Mouse (Mus musculus) liver, embryonic 12.5 days (tissue): ENCODE measurements around the gene Vti1b. TPM values are rescaled to one million over a fixed set of nuclear protein-coding genes. Genes with fewer than 3 reads are reported as not detected.
A peak's percentile ranks its signal among the peaks of the same experiment; 100 is the strongest.

Experiments used
- ATAC-seq: fragments of 200-750 bp; cut with Nextera tagmentation; 2 replicates; pipeline ENCODE4 v1.8.0; 2017; ENCODE audit warnings: moderate number of reproducible peaks, mild to moderate bottlenecking, moderate library complexity
- H3K27ac ChIP-seq: fragments of 300-500 bp; sonication (generic); 2 replicates; pipeline ENCODE4 v1.5.1; 2016; ENCODE audit warnings: mild to moderate bottlenecking
- H3K27me3 ChIP-seq: fragments of 300-500 bp; sonication (generic); replicated peaks from 2 replicates; pipeline ENCODE4 v1.6.1; 2016; ENCODE audit warnings: mild to moderate bottlenecking, moderate library complexity
- H3K36me3 ChIP-seq: fragments of 300-500 bp; sonication (generic); 2 replicates; pipeline ENCODE4 v1.6.1; 2016; ENCODE audit warnings: mild to moderate bottlenecking, moderate library complexity
- H3K4me1 ChIP-seq: fragments of 300-500 bp; sonication (generic); 2 replicates; pipeline ENCODE4 v1.6.1; 2016
- H3K4me2 ChIP-seq: fragments of 300-500 bp; sonication (generic); 2 replicates; pipeline ENCODE4 v1.6.1; 2016; ENCODE audit warnings: mild to moderate bottlenecking, moderate library complexity
- H3K4me3 ChIP-seq: fragments of 300-500 bp; sonication (generic); 2 replicates; pipeline ENCODE4 v1.5.1; 2016; ENCODE audit warnings: mild to moderate bottlenecking, moderate library complexity
- H3K9ac ChIP-seq: fragments of 300-500 bp; sonication (generic); 2 replicates; pipeline ENCODE4 v1.6.1; 2016; ENCODE audit warnings: mild to moderate bottlenecking, moderate library complexity
- H3K9me3 ChIP-seq: fragments of 300-500 bp; sonication (generic); replicated peaks from 2 replicates; pipeline ENCODE4 v1.6.1; 2016; ENCODE audit warnings: mild to moderate bottlenecking, moderate library complexity
- WGBS: fragments of 180-500 bp; shearing (Covaris S2); methylation state at CpG from one replicate; pipeline ENCODE4 v1.1.7; 2016; ENCODE audit not compliant: insufficient replicate concordance; 5-methylcytosine and 5-hydroxymethylcytosine counted together
- polyA plus RNA-seq: library from polyadenylated mRNA; unstranded; fragments of >200 nt; fragmentation: Nextera tagmentation; extraction: Ambion mirVana; gene quantifications from 2 replicates; pipeline ENCODE4 v1.2.1, GENCODE M21; 2016

Vti1b gene
- polyA plus RNA-seq, 1 experiment from 2014 or later: 52.3 TPM

DNA sequence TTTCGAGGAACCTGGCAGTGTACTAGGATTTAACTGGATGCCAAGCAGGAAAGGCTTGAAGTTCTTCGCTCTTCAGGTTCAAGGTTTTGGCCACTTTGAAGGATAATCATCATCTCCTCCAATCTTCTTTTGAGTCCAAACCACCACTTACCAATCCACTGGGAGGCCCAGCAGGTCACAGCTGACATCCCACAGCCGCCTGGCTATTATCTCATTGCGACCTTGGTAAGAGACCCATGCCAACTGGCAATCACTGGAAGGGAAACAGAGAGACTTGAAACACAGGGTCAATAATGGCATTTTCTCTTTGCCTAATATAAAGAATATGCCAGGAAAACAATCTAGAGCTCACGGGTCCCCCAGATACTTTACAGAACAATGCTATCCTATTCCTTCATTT is 3.5 kb upstream of the Vti1b start:
- Histone ChIP-seq H3K36me3 (peaks cover 54% of the 10 kb centered on the region), H3K4me1 (peaks cover 21% of the 10 kb centered on the region), H3K9ac (no peak overlapping the region), H3K4me3 (no peak overlapping the region), H3K4me2 (no peak overlapping the region), H3K27me3 (no peaks in the 10 kb centered on the region), H3K9me3 (no peaks in the 10 kb centered on the region), H3K27ac (no peak overlapping the region)
- WGBS: 83% methylated on average over 5 of the region's 5 CpGs
- ATAC-seq: no peak

DNA sequence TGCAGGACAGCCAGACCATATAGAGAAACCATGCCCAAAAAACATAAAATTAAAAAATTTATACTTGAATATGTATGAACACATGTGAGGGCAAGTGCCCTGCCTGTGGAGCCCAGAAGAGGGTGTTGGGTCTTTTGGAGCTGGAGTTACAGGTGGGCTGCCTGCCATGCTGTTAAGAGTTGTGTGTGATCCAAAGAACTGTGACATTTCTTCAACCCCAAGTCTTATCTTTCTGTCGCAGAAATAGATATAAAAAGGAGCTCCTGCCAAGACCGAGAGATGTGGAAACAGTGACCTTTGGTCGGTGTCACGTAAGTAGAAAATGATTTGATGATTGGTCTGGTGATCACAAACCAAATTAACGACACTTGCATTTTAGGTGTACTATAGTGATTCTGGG is 1.3 kb upstream of the Vti1b start:
- Histone ChIP-seq H3K4me2 (peak overlapping the region; percentile 44), H3K9me3 (no peaks in the 10 kb centered on the region), H3K27me3 (no peaks in the 10 kb centered on the region), H3K27ac (peak overlapping the region; percentile 72), H3K4me1 (peaks cover 26% of the 10 kb centered on the region), H3K4me3 (no peak overlapping the region), H3K9ac (peak overlapping the region; percentile 10; the same call in 1 of the 2 replicates), H3K36me3 (peaks cover 47% of the 10 kb centered on the region)
- 27% methylated on average over 5 of the region's 5 CpGs for WGBS
- no peak for ATAC-seq

DNA sequence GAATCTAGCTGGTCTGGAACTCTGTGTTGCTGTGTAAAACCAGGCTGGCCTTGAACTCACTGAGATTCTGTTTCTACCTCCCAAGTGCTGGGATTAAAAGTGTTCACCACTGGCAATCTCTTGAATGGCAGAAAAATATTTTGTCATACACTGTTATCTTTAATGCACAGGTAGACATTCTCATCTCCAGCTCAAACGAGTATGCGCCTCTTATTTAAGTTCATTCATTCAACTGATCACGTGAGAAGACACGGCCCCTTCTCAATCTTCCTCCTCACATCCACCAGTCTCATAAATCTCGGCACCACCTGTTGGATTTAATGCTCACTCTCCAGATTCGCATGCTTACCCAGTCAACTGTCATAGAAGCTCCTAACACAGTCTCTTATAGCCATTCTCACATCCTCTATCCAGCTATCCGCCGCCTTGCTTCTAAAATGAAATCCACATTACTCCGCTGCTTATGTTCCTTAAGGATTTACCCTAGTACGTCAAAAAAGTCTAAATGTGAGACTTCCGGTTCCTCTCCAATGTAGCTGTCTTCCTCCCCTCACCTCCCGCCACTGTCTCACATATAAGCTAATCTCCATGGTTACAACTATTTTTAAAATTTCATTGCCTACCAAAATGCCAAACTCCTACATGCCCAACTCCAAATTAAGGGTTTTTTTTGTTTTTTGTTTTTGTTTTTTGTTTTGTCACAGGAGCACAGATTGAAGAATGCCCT is 1.0 kb downstream of the Vti1b start:
- 34% methylated on average over 12 of the region's 12 CpGs for WGBS
- no peak for ATAC-seq
- no peaks in the 10 kb centered on the region for H3K27me3 ChIP-seq
- peak overlapping the region; percentile 81 for H3K4me2 ChIP-seq
- H3K36me3 ChIP-seq: peaks cover 30% of the 10 kb centered on the region
- peaks cover 26% of the 10 kb centered on the region for H3K4me1 ChIP-seq
- peak overlapping the region; percentile 89; the same call in 1 of the 2 replicates for H3K27ac ChIP-seq
- H3K4me3 ChIP-seq: peak overlapping the region; percentile 94
- no peaks in the 10 kb centered on the region for H3K9me3 ChIP-seq
- peak overlapping the region; percentile 89 for H3K9ac ChIP-seq

DNA sequence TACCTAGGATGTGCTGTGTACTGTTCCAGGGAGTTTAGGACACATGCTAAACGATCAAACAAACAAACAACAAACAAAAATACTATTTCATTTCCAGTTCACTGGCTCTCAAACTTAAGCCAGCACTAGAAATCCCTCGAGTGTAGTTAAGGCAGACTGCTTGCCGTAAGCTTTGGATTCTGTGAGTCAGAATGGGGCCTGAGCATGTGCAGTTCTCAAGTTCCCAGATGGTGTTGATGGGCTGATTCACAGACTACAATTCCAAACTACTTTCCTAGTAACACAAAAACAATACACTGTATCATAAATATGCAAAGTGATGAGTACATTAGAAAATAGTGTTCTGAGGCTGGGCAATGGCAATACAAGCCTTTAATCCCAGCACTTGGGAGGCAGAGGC is 2.0 kb downstream of the Vti1b start:
- H3K27ac ChIP-seq: no peak overlapping the region
- H3K9ac ChIP-seq: no peak overlapping the region
- 77% methylated on average over 3 of the region's 3 CpGs for WGBS
- H3K27me3 ChIP-seq: no peaks in the 10 kb centered on the region
- H3K4me2 ChIP-seq: 0 out of 2 replicates have a peak overlapping the region, but pooled peaks have one; percentile 6
- H3K4me1 ChIP-seq: peaks cover 26% of the 10 kb centered on the region
- H3K9me3 ChIP-seq: no peaks in the 10 kb centered on the region
- H3K36me3 ChIP-seq: peaks cover 27% of the 10 kb centered on the region
- no peak for ATAC-seq
- H3K4me3 ChIP-seq: no peak overlapping the region

DNA sequence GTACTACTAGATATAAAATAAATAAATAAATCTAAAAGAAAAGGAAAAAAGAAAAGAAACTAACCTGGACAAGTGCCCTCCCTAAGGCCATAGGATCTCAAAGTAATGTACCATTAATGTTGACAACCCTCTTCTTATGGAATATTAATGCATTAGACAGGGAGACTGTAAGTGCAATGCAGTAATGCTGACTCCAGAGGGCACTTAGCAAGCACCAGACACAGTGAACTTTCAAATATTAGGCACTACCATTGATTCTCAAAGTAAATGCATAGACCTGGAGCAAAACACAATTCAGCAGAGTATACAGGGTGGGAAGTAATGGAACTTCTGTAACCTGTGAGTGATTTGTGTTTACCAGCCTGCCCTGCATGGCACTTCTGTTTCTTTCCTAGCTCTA is 3.3 kb downstream of the Vti1b start:
- no peak overlapping the region for H3K4me3 ChIP-seq
- no peak for ATAC-seq

DNA sequence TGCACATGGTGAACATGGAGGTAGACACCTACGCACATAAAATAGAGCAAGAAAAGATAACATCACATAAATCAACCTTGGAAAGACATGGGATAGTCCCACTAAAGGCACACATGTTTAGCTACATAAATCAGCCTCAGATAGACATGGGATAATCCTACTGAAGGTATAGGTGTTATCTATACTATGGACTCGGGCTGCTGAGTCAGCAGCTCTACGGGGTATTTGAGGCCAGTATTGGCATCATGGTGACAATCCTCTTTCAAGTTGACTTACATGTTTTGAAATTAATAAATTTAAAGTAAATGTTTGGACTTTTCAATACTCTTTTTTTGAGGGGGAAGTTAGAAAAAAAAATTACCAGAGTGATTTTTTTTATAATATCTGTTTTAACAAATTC is 9.6 kb downstream of the Vti1b start:
- Histone ChIP-seq H3K4me2 (no peak overlapping the region), H3K9me3 (no peaks in the 10 kb centered on the region), H3K4me3 (no peak overlapping the region), H3K9ac (no peak overlapping the region), H3K27ac (no peak overlapping the region), H3K4me1 (no peaks in the 10 kb centered on the region), H3K36me3 (peaks cover 83% of the 10 kb centered on the region), H3K27me3 (no peaks in the 10 kb centered on the region)
- WGBS: 81% methylated on average over 3 of the region's 3 CpGs
- no peak for ATAC-seq

More for the DNA sequence above, 3.3 kb downstream of the Vti1b start:
- Histone ChIP-seq H3K4me2 (no peak overlapping the region), H3K36me3 (peaks cover 28% of the 10 kb centered on the region), H3K27ac (no peak overlapping the region), H3K9ac (no peak overlapping the region), H3K4me1 (peaks cover 22% of the 10 kb centered on the region), H3K27me3 (no peaks in the 10 kb centered on the region), H3K9me3 (no peaks in the 10 kb centered on the region)

DNA sequence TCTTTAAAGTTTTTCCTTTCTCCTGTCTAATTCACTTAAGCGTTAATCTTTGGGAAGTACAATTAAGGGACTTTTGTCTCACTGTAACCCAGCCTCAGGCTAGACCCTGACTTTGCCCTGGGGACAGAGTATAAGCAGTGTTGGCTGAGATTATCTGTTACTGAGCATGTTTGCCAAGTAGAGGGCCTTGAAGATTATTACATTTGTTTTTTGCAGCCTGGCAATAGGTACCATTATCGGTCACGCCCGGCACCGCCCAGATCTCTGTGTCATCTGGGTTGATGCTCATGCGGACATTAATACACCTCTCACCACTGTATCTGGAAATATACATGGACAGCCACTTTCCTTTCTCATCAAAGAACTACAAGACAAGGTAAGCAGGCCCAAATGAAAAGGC is 22.8 kb downstream of the Vti1b start:
- Histone ChIP-seq H3K27me3 (no peaks in the 10 kb centered on the region), H3K4me3 (no peak overlapping the region), H3K4me1 (no peaks in the 10 kb centered on the region), H3K36me3 (peaks cover 10% of the 10 kb centered on the region), H3K27ac (no peak overlapping the region), H3K9me3 (no peaks in the 10 kb centered on the region), H3K4me2 (no peak overlapping the region), H3K9ac (no peak overlapping the region)
- no peak for ATAC-seq
- WGBS: 82% methylated on average over 6 of the region's 6 CpGs

DNA sequence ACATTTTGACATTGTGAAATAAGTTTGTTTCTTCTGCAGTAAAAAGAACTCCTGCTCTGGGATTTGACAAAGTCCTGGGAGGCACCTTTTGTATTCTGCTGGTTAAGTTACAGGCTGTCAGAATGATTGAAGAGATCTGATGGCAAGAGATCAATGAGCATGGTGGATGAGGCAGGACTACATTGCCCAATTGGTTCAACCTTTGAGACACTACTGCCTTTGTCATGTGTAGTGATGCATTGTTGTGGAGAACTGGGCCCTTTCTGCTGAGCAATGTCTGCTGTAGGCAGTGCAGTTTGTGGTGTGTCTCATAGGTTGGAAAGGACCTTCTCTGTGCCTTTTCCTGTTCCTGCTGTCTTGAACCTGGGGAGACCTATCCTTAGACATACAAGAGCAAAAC is 31.1 kb downstream of the Vti1b start:
- ATAC-seq: no peak

DNA sequence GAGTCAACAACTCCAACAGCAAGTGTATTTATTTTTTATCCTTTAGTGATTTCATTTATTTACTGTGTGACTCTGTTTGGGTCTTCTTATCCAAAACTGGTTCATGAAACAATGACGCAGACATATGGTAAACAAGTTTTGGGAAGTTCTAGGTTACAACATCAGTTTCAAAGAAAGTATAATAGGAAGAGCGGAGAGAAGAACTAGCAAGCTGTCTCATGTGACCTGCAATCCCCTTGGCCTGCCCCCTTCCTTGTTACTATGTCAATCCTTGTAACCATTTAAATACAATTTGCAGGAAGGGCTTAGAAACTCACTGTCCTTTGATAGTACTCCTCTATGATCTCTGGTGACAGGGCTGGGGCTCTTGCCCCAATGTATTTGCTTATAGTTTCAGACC is 31.7 kb downstream of the Vti1b start:
- no peak overlapping the region for H3K9ac ChIP-seq
- no peaks in the 10 kb centered on the region for H3K9me3 ChIP-seq
- WGBS: 70% methylated on average over 2 of the region's 2 CpGs
- no peaks in the 10 kb centered on the region for H3K36me3 ChIP-seq
- H3K27ac ChIP-seq: no peak overlapping the region
- no peaks in the 10 kb centered on the region; the same call in none of the 2 replicates for H3K27me3 ChIP-seq
- no peak overlapping the region for H3K4me3 ChIP-seq
- no peaks in the 10 kb centered on the region for H3K4me1 ChIP-seq
- no peak overlapping the region for H3K4me2 ChIP-seq
- no peak for ATAC-seq

More for the DNA sequence above, 31.1 kb downstream of the Vti1b start:
- no peaks in the 10 kb centered on the region; the same call in none of the 2 replicates for H3K27me3 ChIP-seq
- H3K27ac ChIP-seq: no peak overlapping the region
- no peaks in the 10 kb centered on the region for H3K36me3 ChIP-seq
- H3K4me2 ChIP-seq: no peak overlapping the region
- no peak overlapping the region for H3K4me3 ChIP-seq
- H3K4me1 ChIP-seq: no peaks in the 10 kb centered on the region
- no peaks in the 10 kb centered on the region for H3K9me3 ChIP-seq
- no peak overlapping the region for H3K9ac ChIP-seq

DNA sequence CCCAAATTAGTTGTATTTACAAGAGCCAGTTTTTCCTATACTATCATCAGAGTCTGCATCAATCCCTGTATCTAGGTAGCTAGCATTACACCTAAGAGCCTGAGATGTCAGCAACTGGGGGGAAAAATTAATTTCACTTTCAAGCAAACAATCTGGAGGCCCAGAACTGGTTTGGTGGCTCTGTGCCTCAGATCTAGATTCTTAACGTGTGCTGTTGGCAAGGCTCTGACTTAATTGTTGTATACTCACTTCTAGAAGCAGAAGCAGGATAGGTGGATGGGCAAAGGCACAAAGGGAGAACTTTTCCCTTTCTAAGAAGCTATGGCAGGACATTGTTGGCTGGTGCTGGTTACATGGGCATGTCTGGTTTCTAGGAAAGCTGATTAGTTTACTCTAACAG is 33.0 kb downstream of the Vti1b start:
- WGBS: 45% methylated on average over 1 of the region's 1 CpGs
- no peaks in the 10 kb centered on the region for H3K36me3 ChIP-seq
- no peak overlapping the region for H3K27ac ChIP-seq

DNA sequence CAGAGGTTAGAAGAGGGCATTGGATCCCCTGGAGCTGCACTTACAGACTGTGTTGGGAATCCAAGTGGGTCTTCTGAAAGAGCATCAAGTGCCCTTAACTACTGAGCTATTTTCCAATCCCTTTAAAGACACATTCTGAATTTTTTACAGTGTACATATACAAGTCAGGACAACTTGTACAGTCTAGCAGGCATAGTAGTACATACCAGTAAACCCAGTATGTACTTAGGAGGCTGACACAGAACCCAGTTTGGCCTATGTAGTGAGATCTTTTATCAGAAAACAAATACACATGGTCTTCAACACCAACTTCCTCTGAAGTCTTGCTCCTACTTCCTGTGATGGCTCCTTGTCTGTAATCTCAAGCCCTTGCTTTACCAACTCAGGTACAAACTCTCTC is 33.5 kb downstream of the Vti1b start:
- Histone ChIP-seq H3K9ac (no peak overlapping the region), H3K4me3 (no peak overlapping the region), H3K27ac (no peak overlapping the region), H3K4me1 (no peaks in the 10 kb centered on the region), H3K36me3 (no peaks in the 10 kb centered on the region), H3K4me2 (no peak overlapping the region), H3K27me3 (peaks cover 17% of the 10 kb centered on the region), H3K9me3 (no peaks in the 10 kb centered on the region)
- no peak for ATAC-seq

More for the DNA sequence above, 33.0 kb downstream of the Vti1b start:
- Histone ChIP-seq H3K27me3 (peaks cover 14% of the 10 kb centered on the region), H3K4me2 (no peak overlapping the region), H3K9me3 (no peaks in the 10 kb centered on the region), H3K9ac (no peak overlapping the region), H3K4me3 (no peak overlapping the region), H3K4me1 (no peaks in the 10 kb centered on the region)
- ATAC-seq: no peak

DNA sequence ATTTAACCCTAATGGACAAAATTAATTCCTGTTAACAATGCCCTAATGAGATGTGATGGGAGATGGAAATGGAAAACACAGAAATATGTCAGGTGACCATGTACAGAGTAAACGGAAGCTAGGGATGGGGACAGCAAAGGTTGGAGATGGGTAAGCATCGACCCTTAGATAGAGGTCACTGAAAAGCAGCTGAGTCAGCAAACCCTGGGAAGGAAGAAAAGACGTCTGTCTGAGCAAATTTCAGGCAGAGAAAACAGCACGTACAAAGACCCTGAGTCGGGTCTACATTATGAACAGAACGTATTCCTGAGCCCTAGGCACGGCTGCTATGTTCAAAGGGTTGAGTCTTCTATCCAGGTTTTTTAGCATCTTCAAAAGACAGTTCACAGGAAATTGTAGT is 35.5 kb downstream of the Vti1b start:
- H3K27me3 ChIP-seq: peaks cover 37% of the 10 kb centered on the region
- H3K4me2 ChIP-seq: no peak overlapping the region
- no peak overlapping the region for H3K9ac ChIP-seq
- H3K4me3 ChIP-seq: no peak overlapping the region
- no peak overlapping the region for H3K27ac ChIP-seq
- ATAC-seq: no peak
- no peaks in the 10 kb centered on the region for H3K4me1 ChIP-seq
- no peaks in the 10 kb centered on the region for H3K9me3 ChIP-seq
- 58% methylated on average over 7 of the region's 7 CpGs for WGBS
- H3K36me3 ChIP-seq: no peaks in the 10 kb centered on the region

DNA sequence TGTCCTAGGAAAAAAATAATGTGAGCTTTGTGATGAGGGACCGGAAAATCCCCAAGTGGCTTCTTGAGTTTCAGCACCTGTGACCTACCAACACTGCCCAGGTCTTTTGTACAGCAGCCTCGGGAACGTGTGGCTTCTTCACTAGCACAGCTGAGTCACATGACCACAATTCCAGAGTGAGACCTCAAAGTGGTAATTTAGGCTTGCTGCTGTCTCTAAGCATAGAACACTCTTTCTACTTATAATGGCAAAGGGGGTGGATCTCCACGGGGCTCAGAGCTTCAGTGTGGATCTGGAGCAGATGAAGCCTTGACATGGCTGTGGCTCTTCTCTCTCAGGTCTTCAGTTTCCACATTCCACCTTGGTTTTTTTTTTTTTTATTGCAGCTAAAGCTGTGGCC is 37.4 kb downstream of the Vti1b start:
- Histone ChIP-seq H3K27me3 (peaks cover 56% of the 10 kb centered on the region), H3K4me2 (no peak overlapping the region), H3K4me3 (no peak overlapping the region), H3K27ac (no peak overlapping the region), H3K9ac (no peak overlapping the region), H3K36me3 (no peaks in the 10 kb centered on the region), H3K9me3 (no peaks in the 10 kb centered on the region), H3K4me1 (peaks cover 9% of the 10 kb centered on the region)
- ATAC-seq: no peak
- whole genome bisulfite sequencing: 34% methylated on average over 4 of the region's 4 CpGs
